Mouse (Mus musculus) heart, postnatal 36 days (tissue): ENCODE results near the gene Lurap1. TPM values are rescaled to one million over a fixed set of nuclear protein-coding genes. Genes with fewer than 3 reads are reported as not detected.

Experiments used
- DNase-seq, 2 experiments: peaks; one replicate each; pipeline ENCODE4 v3.0.0; 2021 to 2022
- intact Hi-C: fragments of 180-260 bp; cut with DNase I; formaldehyde crosslinking; loops from one replicate; pipeline ENCODE4 v1.15.1; 2025
- total RNA-seq, 2 experiments: library from RNA; stranded (reverse); gene quantifications; 2 replicates each; pipeline ENCODE4 v1.2.3; 2021

The Lurap1 gene
- total RNA-seq, 2 experiments from 2014 or later = 4.6 to 5.1 TPM

DNA sequence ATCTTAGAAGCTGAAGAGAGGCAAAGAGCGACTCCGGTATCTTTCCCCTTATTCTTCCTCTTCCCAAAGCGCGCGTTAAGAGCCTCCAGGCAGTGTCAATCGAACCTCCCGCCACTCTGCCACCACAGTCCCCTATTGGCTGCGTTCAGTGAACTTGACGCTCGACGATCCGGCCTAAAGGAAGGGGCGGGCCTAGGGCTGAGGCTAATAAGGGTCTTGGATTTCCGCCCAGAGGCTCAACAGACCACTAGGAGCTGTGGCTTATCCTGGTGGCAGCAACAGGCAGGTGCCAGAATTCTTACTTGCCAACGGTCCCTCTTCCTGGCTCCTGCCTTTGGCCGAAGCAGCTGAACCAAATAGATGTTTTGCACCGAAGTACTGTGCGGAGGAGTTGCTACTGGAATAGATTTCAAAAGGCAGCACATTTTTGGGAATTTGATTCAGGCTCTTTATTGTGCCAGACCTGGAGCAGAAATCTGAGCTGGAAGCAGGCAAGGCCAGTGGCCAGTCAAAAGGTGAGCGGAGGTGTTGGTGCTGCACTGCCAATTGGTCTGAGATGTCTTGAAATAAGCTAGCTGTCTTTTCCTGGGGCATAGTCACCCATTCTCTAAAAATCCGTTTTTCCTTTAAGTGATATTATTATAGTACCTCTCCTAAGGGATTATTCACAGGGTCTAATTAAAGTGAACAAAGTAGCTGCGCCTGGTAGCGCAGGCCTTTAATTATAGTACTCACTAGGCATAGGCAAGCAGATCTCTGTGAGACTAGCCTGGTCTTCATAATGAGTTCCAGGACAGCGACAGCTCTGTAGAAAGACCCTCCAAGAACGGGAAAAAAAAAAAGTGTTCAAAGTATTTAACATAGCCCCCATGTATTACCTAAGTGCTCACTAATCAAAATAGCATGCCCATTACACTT, 27.3 kb downstream of the Lurap1 start, which contains the start of the genes Rad54l and Pomgnt1:
Gene Rad54l, minus strand, starts transcription at position 89 of the 918 bp plus-strand sequence.
Gene Pomgnt1, plus strand, starts transcription at position 239 of the 918 bp plus-strand sequence.
- intact Hi-C loops = no loop called here

DNA sequence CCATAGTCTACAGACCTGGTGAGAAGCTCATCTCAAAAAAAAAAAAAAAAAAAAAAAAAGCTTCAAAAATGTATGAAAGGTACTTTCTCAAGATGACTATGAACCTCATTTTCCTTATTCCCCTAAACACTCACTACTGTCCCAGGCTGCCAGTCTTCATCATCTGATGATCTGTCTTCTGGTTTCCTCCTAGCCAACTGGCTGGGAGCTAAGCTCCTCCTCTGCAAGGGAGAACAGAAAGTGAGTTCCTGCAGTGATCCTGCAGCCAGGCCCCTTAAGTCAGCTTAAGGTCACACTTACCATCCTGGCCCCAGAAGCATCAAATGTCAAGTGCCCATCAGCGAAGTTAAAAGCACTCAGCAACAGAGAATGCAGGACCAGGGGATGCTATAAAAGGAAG, 28.4 kb downstream of the Lurap1 start:
- no peak for DNase-seq
- intact Hi-C loops = no loop called here

More for the DNA sequence above, 27.3 kb downstream of the Lurap1 start, which contains the start of the genes Rad54l and Pomgnt1:
- peak; percentile 74 to 76 for DNase-seq

DNA sequence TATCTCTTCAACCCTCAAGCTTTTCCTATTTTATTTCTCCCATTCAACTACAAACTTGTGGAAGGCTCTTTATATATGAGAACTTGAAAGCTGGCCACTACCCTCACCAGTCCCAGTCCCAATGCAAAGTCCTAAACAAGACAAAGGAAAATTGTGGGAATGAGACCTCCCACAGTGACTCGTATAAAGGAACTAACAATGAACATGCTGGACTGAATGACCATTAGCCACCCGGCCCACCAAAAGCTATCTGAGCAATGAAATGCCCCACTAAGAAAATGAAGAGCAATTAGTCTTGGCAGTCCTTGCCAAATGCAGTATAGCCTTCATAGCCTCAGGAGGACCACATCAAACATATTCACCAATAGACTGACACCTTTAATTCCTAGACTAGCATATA, 39.7 kb downstream of the Lurap1 start:
- no peak for DNase-seq
- intact Hi-C loops = no loop called here

DNA sequence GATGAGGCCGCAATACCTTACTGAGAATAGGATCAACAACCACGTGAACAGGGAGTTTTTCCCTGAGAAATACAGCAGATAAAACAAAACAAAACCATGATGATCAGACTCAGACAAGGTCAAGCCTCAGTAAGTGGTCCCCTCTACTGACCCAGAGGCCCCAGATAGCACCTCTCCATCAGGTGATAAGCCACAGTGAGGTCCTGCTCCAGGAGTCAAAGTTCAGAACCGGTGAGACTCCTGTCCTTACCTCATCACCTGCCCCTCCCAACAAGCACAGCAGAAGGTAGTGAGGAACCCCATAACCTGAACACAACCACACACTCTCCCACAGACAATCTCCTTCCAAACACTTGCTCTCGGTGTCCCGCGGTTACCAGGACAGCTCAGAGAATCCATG, 40.4 kb downstream of the Lurap1 start:
- DNase-seq = no peak
- intact Hi-C loops = no loop called here

DNA sequence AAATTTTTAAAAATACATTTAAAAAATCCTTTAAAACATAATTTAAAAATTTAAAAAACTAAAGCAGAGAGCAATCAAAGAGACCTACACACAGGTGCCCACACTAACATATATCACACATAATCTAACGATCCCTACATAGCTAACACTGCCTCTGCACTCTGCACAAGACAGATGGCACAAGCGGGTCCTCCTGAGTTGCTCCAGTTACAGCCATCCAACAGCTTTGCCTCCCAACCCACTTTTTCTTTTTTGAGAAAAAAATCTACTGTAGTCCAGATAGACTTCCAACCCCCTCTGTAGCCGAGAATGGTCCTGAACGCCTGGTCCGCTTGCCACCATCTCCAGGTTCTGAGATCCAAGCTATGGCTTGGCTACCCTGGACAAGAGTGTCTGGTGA, 45.9 kb downstream of the Lurap1 start:
- no peak for DNase-seq
- intact Hi-C loops = no loop called here

DNA sequence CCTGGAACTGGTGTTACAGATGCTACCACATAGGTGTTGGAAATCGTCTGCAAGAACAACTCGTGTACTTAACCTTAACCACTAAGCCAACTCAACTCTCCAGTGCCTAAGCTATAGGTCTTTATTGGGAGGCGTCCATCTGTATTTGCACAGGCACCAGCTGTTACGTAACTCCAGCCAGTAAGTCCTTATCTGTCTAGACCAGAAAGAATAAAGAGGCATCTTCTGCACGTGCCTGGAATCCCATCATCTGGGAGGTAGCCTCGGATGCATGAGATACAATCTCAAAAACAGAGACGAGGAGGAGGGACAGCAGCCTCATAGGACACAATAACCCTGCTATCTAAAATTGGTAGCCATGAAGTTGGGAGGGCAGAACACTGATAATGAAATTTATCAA, 50.2 kb downstream of the Lurap1 start:
- no peak for DNase-seq
- intact Hi-C loops = no loop called here

DNA sequence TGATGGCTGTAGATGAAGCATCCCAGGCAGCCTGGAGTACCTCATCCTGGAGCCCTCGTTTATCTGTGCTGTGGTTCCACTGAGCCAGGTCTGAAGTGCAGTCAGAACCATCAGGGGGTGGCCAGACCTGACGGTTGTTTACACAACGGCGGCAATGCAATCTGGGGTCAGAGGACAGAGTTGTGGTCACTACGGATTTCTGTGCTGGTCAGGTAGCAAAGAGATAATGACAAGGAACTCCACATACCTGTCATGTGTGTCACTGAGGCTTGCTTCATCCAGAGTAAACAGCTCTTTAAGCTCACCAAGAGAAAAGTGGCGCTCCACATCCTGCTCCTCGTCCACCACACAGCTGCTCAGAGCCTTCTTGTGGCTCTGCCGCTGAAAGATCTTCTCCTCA, 53.9 kb downstream of the Lurap1 start:
- no peak for DNase-seq
- intact Hi-C loops = no loop called here

DNA sequence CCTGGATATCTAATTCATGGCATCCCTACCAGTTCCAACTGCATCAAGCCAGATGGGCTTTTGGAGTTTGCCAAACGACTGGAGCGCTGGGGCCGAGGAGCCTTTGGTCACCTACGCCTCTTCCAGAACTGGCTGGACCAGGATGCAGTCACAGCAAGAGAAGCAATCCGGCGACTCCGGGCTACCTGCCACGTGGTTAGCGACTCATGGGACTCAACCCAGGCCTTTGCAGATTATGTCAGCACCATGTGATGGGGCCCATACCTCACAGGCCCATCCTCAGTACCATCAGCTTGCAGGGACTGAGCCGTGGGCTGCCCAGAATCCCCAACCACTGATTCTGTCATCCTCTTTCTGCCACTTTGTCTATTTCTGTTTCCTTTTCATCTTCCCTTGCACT, 54.8 kb downstream of the Lurap1 start:
- DNase-seq = no peak
- intact Hi-C loops = no loop called here

DNA sequence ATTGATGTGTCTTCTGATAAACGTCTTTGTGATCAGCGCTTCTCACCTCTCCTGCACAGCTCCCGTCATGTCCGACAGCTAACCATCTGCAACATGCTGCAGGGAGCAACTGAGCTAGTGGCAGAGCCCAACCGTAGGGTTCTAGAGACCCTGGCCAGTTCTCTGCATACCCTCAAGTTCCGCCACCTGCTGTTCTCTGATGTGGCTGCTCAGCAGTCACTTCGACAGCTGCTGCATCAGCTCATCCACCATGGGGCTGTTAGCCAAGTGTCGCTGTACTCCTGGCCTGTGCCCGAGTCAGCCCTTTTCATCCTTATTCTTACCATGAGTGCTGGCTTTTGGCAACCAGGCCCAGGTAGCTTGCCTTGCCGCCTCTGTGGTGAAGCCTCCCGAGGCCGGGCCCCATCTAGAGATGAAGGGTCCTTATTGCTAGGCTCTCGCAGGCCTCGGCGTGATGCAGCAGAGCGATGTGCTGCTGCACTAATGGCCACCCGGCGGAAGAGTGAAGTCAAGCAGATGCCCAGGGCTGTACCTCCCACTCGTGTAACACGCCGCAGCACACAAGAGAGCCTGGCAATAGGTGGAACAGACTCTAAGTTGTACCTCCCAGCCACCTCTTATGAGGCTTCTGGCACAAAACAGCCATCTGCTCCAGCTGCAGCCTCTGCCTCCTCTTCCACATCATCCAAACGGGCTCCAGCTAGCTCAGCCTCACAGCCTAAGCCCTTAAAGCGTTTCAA, 62.5 kb downstream of the Lurap1 start:
- no peak for DNase-seq
- intact Hi-C loops = no loop called here

Other genes with a start within 250 kb of the Lurap1 start
- not detected for gene Dmbx1, start 211.4 kb downstream of the Lurap1 start, total RNA-seq
- gene Faah, start 133.4 kb downstream of the Lurap1 start, total RNA-seq = under 1 TPM; 0.24 to 0.69 TPM
- 10 to 100 TPM; 26.9 to 30.8 TPM for gene Nsun4, start 97.5 kb downstream of the Lurap1 start, total RNA-seq
- gene Uqcrh, start 76.3 kb downstream of the Lurap1 start, total RNA-seq = 1,000 to 10,000 TPM; 1,926 to 1,984 TPM
- gene Lrrc41, start 76.1 kb downstream of the Lurap1 start, total RNA-seq = 10 to 100 TPM; 24.0 to 26.3 TPM
- under 1 TPM; 0.22 TPM for gene Rad54l, start 27.6 kb downstream of the Lurap1 start, total RNA-seq
- gene Pomgnt1, start 27.5 kb downstream of the Lurap1 start, total RNA-seq = 10 to 100 TPM; 63.5 to 66.3 TPM
- not detected for gene Tspan1, start 16.3 kb upstream of the Lurap1 start, total RNA-seq
- not detected for gene 1700042G07Rik, start 22.0 kb upstream of the Lurap1 start, total RNA-seq
- gene Gm49337, start 22.0 kb upstream of the Lurap1 start, total RNA-seq = not detected
- gene Pik3r3, start 70.3 kb upstream of the Lurap1 start, total RNA-seq = 10 to 100 TPM in 1 of 2 experiments, 1 to 10 TPM in 1; 9.8 to 10.6 TPM